Mouse (Mus musculus): ENCODE measurements around the gene Igf2bp3. TPM values are rescaled to one million over a fixed set of nuclear protein-coding genes. Genes with fewer than 3 reads are reported as not detected.

Gene Igf2bp3
- polyA plus RNA-seq, 1 experiment: not detected

DNA sequence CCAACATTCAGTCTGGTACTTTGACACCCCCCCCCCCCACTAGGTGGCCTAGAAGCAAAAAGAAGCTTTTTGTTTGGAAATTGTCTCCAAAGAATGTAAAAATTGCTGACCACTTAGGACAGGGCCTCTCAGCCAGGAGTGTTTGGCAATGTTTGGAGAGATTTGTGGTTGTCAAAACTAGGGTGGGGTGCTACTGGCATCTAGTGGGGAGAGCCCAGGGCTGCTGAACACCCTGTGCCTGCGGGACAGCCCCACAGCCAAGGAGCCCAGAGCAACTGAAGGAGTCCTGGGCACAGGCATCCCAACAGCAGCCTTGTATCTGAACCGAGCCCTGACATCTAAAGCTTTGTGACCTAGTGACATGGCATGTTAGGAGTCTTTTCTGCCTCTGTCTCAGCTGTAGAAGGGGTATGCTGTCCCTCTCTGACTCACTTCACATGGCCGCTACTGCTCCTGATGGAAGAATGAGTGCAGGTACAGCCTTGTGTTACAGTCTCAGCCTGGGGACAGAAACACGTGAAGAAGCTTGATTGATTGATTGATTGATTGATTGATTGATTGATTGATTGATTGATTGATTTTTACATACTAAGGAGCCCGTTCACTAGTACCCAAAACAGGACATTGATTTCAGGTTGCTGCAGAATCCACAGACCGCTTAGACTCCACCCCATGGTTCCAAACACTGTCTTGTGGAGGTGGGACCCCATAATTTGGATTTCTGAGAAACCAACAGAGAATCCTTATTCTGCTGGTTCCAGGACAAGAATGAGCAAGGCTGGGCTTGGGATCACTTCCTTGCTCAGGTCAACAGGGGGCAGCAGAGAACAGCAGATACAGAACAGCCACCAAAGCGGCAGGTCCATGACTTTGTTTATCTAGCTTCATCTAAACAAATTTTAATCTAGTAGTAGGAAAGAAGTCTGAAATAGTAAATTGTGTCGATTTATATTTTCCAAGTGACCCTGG is 157.4 kb downstream of the Igf2bp3 start:
- peak; percentile 92 for TF ChIP-seq CTCF (IDR thresholded peaks at IDR 0.05; ENCODE audit: extremely low read depth, insufficient read depth, low read length)
- no peak for TF ChIP-seq POLR2A (IDR thresholded peaks at IDR 0.05; ENCODE audit: extremely low read depth, insufficient read depth, low read length)
- no peak overlapping the region for H3K27ac ChIP-seq (ENCODE audit: insufficient read depth, low read length)
- no peak overlapping the region for H3K4me3 ChIP-seq (ENCODE audit: insufficient read depth, low read length)
- H3K4me1 ChIP-seq (ENCODE audit: control insufficient read depth, insufficient read depth, low read length): peaks cover 2% of the 10 kb centered on the region

DNA sequence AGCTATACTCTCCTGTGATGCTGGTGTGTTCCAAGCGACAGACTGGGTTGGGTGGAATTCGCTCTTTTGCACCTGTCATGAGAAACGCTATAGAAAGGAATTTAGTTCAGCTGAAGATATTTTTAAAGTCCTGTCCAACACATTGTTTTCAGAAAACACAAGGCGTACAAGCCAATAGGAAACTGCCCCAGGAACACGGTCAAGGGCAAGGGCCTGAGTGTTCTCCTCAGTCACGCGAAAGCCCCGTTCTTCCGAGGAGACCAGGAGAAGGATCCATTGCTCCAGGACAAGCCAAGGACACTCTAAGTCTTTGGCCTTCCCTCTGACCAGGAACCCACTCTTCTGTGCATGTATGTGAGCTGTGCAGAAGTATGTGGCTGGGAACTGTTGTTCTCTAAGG is 158.7 kb downstream of the Igf2bp3 start:
- Histone ChIP-seq H3K4me3 (ENCODE audit: insufficient read depth, low read length) (no peak overlapping the region), H3K27ac (ENCODE audit: insufficient read depth, low read length) (no peak overlapping the region), H3K4me1 (ENCODE audit: control insufficient read depth, insufficient read depth, low read length) (peaks cover 2% of the 10 kb centered on the region)
- TF ChIP-seq POLR2A (IDR thresholded peaks at IDR 0.05; ENCODE audit: extremely low read depth, insufficient read depth, low read length): no peak
- TF ChIP-seq CTCF (IDR thresholded peaks at IDR 0.05; ENCODE audit: extremely low read depth, insufficient read depth, low read length): no peak

DNA sequence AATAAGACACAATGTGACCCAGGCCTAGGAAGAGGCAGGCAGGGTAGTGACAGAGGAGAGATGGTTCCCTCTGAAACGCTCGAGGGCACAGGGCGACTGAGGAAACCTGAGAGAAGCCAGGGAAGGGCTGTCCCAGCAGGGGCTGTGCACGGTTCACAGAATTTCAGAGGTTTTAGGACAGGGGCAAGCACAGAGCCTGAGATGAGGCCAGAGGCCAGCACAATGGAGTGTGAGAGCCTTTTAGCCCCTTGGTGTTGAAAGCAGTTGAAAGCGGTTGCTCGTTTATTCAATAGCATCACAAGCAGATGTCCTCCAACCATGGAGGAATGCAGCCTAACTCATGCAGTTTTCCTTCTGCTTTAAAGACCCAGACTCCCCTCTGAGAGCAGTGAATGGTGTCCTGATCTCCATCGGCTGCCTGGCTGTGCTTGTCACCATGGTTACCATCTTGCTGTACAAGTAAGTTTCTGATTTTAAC is 159.5 kb downstream of the Igf2bp3 start:
- H3K4me1 ChIP-seq (ENCODE audit: control insufficient read depth, insufficient read depth, low read length): peaks cover 2% of the 10 kb centered on the region
- no peak overlapping the region for H3K4me3 ChIP-seq (ENCODE audit: insufficient read depth, low read length)
- TF ChIP-seq CTCF (IDR thresholded peaks at IDR 0.05; ENCODE audit: extremely low read depth, insufficient read depth, low read length) (no peak), POLR2A (IDR thresholded peaks at IDR 0.05; ENCODE audit: extremely low read depth, insufficient read depth, low read length) (no peak)
- H3K27ac ChIP-seq (ENCODE audit: insufficient read depth, low read length): no peak overlapping the region

DNA sequence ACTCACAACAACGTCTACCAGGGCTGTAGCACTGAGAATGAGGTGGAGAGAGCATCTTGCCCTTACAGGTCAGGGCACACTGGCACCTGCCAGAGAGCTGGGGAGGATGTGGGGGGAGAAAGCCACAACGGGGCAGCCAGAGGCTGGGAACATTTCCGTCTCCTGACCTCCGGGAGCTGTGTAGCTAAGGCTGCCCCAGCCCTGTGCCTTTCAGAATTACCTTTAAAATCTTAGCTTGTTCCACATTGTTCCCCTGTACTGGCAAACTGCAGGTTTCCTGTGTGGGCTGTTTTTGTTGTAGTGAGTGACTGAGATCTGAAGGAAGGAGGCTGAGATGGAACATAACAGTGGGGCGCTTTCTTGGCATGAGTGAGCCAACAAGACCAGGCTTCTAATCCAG is 162.6 kb downstream of the Igf2bp3 start:
- TF ChIP-seq POLR2A (IDR thresholded peaks at IDR 0.05; ENCODE audit: extremely low read depth, insufficient read depth, low read length) (no peak), CTCF (IDR thresholded peaks at IDR 0.05; ENCODE audit: extremely low read depth, insufficient read depth, low read length) (no peak)

DNA sequence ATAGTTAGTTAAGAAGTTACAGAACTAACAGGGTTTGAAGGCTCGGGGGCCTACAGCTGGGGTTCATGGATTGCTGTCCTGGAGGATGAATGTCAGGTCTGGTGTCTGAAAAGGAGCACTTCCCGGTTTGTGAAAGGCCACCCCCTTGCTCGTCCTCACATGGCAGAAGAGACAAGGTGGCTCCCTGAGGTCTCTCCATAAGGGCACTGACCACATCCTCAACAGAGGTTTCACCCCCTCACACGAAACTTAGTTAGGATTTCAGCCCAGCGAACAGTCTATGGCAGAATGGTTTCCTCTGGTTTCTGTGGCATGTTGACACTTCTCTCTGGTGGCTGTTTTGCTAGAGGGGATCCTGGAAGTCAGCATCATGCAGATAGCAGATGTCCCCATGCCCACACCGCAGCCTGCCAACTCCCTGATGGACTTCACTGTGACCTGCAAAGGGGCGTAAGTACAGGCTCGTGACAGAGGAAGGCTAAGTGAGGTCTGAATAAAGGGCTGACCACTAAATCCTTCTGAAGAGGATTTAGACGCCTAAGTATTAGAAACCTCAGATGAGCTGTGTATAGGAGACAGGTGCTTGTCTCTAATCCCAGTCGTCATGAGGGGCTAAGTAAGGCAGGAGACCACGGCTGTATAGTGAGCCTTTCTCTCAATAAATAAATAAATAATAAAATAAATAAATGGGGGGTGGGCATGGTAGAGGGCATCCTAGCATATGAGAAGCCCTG is 163.9 kb downstream of the Igf2bp3 start:
- TF ChIP-seq POLR2A (IDR thresholded peaks at IDR 0.05; ENCODE audit: extremely low read depth, insufficient read depth, low read length): no peak
- no peak for TF ChIP-seq CTCF (IDR thresholded peaks at IDR 0.05; ENCODE audit: extremely low read depth, insufficient read depth, low read length)
- Histone ChIP-seq H3K4me3 (ENCODE audit: insufficient read depth, low read length) (no peak overlapping the region), H3K4me1 (ENCODE audit: control insufficient read depth, insufficient read depth, low read length) (no peaks in the 10 kb centered on the region), H3K27ac (ENCODE audit: insufficient read depth, low read length) (no peak overlapping the region)

More for the DNA sequence above, 162.6 kb downstream of the Igf2bp3 start:
- Histone ChIP-seq H3K4me3 (ENCODE audit: insufficient read depth, low read length) (no peak overlapping the region), H3K4me1 (ENCODE audit: control insufficient read depth, insufficient read depth, low read length) (peaks cover 2% of the 10 kb centered on the region), H3K27ac (ENCODE audit: insufficient read depth, low read length) (no peak overlapping the region)

DNA sequence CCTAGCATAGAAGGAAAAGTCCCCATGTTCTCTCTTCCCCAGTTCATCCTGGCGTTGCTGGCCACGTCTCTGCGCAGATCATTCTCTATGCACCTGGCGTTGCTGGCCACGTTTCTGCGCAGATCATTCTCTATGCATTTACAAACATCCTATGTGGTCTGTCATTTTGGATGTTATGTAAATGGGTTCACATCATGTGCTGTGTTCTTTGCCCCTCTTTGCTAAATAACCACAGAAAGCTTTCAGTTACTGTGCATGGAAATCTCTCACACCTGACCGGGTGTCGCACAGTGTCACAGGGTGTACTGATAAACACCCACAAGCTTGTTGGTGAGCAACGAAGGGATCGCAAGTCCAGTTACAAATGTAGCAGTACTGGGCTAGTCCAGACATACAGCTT is 166.4 kb downstream of the Igf2bp3 start:
- Histone ChIP-seq H3K4me3 (ENCODE audit: insufficient read depth, low read length) (no peak overlapping the region), H3K27ac (ENCODE audit: insufficient read depth, low read length) (no peak overlapping the region), H3K4me1 (ENCODE audit: control insufficient read depth, insufficient read depth, low read length) (no peaks in the 10 kb centered on the region)
- TF ChIP-seq POLR2A (IDR thresholded peaks at IDR 0.05; ENCODE audit: extremely low read depth, insufficient read depth, low read length) (no peak), CTCF (IDR thresholded peaks at IDR 0.05; ENCODE audit: extremely low read depth, insufficient read depth, low read length) (no peak)

DNA sequence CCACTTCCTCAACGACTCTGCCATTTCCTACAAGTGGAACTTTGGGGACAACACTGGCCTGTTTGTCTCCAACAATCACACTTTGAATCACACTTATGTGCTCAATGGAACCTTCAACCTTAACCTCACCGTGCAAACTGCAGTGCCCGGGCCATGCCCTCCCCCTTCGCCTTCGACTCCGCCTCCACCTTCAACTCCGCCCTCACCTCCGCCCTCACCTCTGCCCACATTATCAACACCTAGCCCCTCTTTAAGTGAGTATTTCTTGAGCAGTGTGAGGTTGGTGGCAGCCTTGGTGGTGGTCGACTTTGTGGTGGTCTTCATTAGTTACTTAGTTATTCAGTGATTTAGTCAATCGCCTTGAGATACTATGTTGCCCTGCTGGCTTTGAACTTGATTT is 166.9 kb downstream of the Igf2bp3 start:
- H3K4me3 ChIP-seq (ENCODE audit: insufficient read depth, low read length): no peak overlapping the region
- no peaks in the 10 kb centered on the region for H3K4me1 ChIP-seq (ENCODE audit: control insufficient read depth, insufficient read depth, low read length)
- H3K27ac ChIP-seq (ENCODE audit: insufficient read depth, low read length): no peak overlapping the region
- TF ChIP-seq POLR2A (IDR thresholded peaks at IDR 0.05; ENCODE audit: extremely low read depth, insufficient read depth, low read length) (no peak), CTCF (IDR thresholded peaks at IDR 0.05; ENCODE audit: extremely low read depth, insufficient read depth, low read length) (no peak)

DNA sequence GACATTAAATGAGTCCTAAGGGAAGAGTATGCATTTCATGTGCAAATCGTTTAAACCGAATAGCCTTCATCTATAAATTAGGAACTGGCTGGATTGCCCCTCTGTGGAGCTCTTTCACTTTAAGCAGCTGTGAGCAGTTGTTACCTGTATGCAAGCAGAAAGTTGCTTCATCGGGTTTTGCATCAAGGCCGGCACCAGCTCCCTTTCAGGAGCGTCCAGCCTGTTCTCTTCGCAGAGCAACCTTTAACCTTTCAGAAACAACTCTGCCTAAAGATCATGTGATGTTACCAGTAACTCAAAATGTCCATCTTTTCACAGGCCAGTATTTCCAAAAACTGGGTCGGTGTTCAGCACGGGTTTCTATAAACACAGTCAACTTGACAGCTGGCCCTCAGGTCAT is 167.8 kb downstream of the Igf2bp3 start:
- Histone ChIP-seq H3K27ac (ENCODE audit: insufficient read depth, low read length) (no peak overlapping the region), H3K4me3 (ENCODE audit: insufficient read depth, low read length) (no peak overlapping the region), H3K4me1 (ENCODE audit: control insufficient read depth, insufficient read depth, low read length) (no peaks in the 10 kb centered on the region)
- TF ChIP-seq CTCF (IDR thresholded peaks at IDR 0.05; ENCODE audit: extremely low read depth, insufficient read depth, low read length): no peak
- no peak for TF ChIP-seq POLR2A (IDR thresholded peaks at IDR 0.05; ENCODE audit: extremely low read depth, insufficient read depth, low read length)

DNA sequence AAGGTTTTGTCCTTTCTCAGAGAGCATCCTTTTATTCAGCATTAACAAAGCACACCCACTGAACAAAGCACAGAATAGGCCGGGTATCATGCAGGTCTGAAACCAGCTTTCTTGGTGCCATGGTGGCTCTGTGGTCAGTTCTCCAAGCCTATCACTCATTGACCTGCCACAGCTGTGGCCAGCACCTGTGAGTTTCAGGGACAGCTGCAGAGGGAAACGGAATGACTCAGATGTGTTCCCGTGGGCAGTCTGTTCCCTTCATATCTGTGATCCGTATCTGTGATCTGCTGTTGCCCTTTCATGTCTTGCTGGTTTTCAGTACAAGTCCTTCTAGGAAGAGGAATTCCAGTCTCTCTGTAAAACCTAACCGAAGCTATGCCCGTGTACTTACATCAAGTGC is 168.3 kb downstream of the Igf2bp3 start:
- H3K4me1 ChIP-seq (ENCODE audit: control insufficient read depth, insufficient read depth, low read length): no peaks in the 10 kb centered on the region
- no peak overlapping the region for H3K4me3 ChIP-seq (ENCODE audit: insufficient read depth, low read length)
- H3K27ac ChIP-seq (ENCODE audit: insufficient read depth, low read length): no peak overlapping the region
- TF ChIP-seq CTCF (IDR thresholded peaks at IDR 0.05; ENCODE audit: extremely low read depth, insufficient read depth, low read length): no peak
- TF ChIP-seq POLR2A (IDR thresholded peaks at IDR 0.05; ENCODE audit: extremely low read depth, insufficient read depth, low read length): no peak

Data from cortical plate, adult 2 months (tissue).